Mouse (Mus musculus) neutrophil, adult 5-6 weeks (primary cell): ENCODE results near the gene Gm45717. TPM values are rescaled to one million over a fixed set of nuclear protein-coding genes. Genes with fewer than 3 reads are reported as not detected.
A peak's percentile ranks its signal among the peaks of the same experiment; 100 is the strongest.

Experiments used
- ATAC-seq: fragments of 151-379, 151-347 bp; 2 replicates; pipeline ENCODE4 v1.8.0; 2017; ENCODE audit warnings: mild to moderate bottlenecking, moderate TSS enrichment; ENCODE audit not compliant: insufficient number of reproducible peaks, poor library complexity, low FRiP score, severe bottlenecking; ENCODE audit errors: extremely low read depth
- total RNA-seq: library from RNA; stranded (forward); fragments of 200-1000 nt; gene quantifications from 2 replicates; pipeline ENCODE4 v1.2.3, GENCODE M21; 2017

Gm45717 gene
- total RNA-seq, 1 experiment from 2014 or later = not detected

DNA sequence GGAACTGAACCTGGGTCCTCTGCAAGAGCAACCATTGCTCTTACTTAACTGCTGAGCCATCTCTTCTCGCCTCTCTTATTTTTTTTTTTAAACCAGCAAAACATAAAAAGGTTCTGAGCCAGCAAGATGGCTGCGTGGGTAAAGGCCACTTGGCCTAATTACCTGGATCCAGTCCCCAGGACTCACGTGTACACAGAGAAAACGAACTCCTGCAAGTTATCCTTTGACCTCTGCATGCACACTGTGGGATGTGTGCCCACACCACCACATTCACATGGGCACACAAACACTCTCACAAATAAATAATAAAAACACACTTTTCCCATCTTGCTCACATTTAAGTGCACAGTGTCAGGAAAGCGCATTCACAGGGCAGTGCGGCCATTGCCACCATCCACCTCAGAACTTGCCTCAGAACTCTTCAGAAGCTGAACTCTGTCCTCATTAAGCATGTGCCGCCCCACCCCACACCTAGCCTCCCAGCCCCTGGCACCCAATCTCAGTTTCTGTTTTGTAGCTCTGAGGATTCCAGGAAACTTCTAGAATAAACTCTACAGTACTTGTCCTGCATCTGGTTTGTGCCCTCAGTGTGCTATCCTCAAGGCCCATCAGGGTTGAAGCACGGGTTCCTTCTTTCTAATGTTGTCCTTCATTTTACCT is 41.6 kb downstream of the Gm45717 start:
- ATAC-seq = no peak

DNA sequence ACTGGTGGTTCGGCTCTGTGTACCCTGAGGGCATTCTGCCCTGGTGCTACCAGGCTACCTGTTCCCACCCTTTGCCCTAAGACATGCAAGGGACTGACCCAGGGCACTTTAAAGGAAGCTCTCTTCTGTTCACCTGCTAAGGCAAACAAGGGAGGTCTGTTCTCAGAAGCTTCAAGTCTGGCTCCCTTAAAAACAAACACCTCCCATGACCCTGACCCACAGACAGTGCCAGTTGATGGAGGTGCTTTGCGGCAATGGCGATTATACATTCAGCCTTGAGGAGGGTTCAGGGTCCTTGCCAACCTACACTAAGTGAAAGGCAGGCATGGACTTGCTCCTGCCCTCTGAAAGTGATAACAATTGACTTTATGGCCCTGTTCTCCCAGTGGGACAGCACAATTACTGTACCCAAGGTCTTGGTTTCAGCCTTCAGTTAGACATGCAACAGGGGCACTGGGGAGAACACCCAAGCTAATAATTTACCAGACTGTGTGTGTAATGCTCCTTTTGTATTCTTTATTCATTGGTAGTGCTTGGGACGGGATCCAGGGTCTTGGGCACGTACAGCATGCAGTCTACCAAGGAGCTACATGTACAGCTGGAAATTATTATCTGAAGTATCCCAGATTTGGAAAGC is 42.8 kb downstream of the Gm45717 start:
- no peak for ATAC-seq

DNA sequence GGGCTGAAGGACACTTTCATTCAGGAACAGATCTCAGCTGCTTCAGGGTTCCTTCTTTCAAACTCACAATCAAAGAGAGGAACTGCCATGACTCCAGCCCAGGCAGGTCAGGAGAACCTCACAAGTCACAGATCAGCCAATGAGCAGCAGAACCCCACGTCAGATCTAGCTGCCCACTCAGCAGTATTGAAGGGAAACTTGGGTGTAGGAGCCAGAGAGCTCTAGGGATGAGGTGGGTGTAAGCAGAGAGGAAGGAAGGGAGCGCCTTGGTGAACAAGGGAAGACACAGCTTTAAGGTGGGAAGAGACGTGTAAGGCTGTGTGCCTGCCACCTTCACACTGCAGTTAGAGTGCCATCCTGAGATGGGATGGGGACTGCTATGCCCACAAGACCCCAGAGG is 43.4 kb downstream of the Gm45717 start:
- ATAC-seq = no peak

DNA sequence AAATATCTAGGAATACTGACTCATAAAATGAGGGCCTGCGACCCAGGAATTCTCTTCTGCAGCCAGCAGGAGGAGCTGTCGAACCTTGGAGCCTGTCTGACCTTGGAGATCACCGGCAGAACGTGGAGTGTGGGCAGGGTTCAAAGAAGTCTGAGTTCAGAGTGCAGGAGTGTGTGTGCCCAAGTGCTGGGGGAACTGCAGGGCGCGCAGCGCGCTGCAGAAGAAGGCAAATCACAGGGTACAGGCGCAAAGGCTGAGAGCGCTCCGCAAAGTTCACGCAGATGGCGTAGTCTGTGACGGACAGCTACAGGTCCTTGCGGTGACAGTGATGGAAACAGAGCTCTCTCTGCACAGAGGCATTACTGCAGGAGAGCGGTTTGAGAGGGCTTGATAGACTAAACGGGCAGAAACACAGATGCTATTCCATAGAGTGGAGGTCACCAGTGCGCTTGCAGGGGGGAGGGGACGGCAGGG is 47.1 kb downstream of the Gm45717 start:
- peak; percentile 84 for ATAC-seq

DNA sequence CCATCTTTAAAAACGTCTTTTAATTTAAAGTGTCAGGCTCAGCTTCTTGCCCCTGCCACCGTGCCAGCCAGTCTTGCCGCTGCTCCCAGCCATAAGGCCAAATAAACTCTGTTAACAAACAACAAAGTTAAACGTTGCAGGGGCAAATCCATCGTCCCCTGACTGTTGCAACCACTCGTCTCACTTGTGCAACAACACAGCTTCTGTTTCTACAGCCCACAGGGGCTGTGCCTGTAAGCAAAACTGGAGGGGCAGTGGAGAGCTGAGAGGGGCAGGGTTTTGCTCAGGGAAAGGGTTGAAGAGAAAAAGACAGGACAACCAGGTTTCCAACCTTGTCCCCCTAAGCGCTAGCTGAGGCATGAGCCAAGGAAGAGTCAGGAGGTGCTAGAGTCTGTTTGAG is 47.6 kb downstream of the Gm45717 start:
- ATAC-seq = no peak

DNA sequence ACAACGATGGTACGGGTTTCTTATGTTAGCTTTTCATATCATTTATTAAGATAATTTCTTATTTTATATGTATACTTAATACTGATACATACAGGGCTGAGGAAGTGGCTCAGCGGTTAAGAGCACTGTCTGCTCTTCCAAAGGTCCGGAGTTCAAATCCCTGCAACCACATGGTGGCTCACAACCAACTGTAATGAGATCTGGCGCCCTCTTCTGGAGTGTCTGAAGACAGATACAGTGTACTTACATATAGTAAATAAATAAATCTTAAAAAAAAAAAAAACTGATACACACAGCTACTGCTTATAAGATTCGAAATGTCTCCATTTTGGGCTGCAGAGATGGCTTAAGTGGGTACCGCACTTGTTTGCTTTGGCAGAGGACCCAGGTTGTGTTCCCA is 48.0 kb downstream of the Gm45717 start:
- no peak for ATAC-seq

DNA sequence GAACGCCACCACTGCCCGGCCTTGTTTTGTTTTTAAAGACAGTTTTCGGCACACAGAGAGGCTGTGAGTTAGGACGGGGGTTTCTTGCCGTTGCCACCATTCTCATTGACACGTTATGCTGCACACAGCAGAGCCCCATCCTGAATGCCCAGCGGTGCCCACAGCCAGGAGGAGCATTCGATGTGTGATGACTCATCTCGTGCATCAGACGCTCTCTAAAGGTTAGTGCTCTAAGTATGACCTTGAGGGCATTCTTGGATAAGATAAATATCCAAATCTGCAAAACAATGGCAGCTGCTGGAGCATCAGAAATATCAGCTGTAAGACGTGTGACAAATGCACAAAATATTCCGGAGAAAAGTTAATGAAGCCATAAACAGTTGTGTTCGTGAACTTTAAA is 48.6 kb downstream of the Gm45717 start:
- no peak for ATAC-seq

DNA sequence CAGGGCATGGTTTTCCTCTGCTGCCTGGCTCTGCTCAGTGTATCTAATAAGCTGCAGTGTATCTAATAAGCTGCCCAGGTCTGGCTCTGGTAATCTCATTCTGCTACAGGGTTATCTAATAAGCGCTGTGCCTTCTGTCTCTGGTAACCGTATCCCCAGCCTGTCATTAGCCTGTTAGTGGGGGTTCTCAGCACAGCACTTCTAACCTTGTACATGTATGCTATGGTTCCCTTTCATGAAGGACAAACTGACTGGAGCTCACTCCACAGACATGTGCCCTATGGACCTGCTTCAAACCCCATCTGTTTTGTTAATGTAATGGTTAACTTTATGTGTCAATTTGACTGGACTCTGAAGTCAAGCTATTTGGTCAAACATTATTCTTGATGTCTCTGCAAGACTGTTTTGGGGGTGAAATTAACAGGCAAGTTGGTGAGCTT is 50.1 kb downstream of the Gm45717 start:
- ATAC-seq = no peak

DNA sequence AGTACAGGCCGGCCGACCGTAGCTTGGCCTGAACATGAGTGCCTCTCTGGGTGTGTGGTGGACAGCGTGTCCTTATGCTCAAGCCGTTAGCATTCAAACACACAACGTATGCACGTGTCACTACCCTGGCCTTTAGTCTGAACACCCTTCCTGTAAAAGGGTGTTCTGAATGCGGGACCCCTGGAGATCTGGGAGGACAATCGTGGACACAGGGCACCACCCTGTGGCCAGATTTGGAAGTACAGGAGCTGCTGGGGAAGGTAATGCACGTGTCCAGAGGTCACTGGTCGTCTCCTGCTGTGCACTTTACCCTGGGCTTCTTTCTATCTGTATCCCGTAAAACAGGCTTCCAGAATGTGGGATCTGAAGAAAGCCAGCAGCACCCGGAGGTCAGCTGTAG is 52.5 kb downstream of the Gm45717 start:
- peak; percentile 53 for ATAC-seq

DNA sequence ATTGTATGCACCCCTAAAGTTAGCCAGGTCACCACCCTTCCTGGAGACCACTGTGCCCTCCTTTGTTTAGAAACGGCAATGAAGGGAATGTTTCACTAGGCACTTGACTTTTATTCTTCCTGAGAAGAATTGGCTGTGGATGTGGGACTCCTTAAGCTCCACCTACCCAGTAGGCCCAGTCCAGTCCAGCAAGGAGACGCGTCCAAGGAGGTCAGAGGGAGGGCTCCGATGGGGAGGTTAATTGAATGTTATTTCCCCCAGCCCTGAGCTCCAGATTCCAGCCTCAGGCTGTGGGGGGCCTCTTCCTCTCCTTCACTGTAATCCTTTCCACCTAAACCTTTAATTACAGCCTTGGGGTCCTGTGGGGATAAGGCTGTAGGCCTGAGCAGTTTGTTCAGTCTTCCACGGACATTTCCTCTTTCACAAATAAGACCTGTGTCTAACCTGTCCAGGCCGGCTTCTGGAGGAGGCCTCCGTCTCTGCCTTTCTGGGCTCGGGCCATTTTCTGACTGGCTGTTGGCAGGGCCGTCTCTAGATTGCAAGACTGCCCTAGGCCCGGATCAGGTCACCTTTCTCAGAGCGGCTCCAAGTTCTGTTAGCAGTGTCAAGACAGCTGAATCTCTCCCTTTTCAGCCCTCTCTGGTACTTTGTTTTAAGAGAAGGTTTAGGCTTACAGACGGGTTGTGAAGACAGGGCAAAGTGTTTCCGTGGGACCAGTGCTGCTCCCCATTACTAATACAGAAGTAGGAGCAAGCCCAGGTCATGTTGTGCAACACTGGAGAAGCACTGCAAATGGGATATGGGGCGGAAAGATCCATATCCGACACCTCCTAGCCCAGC is 53.5 kb downstream of the Gm45717 start:
- no peak for ATAC-seq

DNA sequence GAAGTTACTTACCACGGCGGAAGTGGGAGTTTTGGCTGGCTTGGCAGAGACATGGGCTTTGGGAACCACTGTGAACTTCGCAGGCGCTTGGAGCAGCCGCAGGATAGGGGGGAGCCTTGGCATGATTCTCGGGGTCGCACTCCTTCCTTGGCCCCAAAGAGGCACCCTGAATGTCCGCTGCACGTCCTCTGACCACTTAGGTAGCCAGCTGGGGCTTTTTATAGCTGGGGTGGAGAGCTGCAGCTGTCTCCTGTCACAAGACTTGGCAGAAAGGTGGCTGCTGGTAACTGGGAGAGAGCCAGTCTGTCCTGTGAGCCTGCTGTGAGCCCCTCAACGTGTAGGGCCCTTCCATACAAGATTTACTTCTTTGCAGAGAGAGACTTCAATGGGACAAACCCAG is 55.5 kb downstream of the Gm45717 start, which contains the start of gene Cox8b:
Cox8b (minus strand) TSS at position 227 of the 400 bp plus-strand sequence.
- ATAC-seq = no peak

Other genes starting within 250 kb of the Gm45717 start
- not detected in 2 replicates for gene Cyp2e1, start 192.2 kb downstream of the Gm45717 start, total RNA-seq
- not detected in 2 replicates for gene Syce1, start 168.1 kb downstream of the Gm45717 start, total RNA-seq
- gene Zfp941, start 133.8 kb downstream of the Gm45717 start, total RNA-seq = not detected in 2 replicates
- not detected in 2 replicates for gene Urah, start 120.9 kb downstream of the Gm45717 start, total RNA-seq
- not detected in 2 replicates for gene Scgb1c1, start 110.4 kb downstream of the Gm45717 start, total RNA-seq
- not detected in 2 replicates for gene Odf3, start 108.1 kb downstream of the Gm45717 start, total RNA-seq
- not detected in 2 replicates for gene Gm45785, start 99.6 kb downstream of the Gm45717 start, total RNA-seq
- 120 and 128 TPM in 2 replicates for gene Ric8a, start 99.0 kb downstream of the Gm45717 start, total RNA-seq
- 28.3 and 47.1 TPM in 2 replicates for gene Bet1l, start 98.4 kb downstream of the Gm45717 start, total RNA-seq
- 96.6 and 110 TPM in 2 replicates for gene Psmd13, start 74.0 kb downstream of the Gm45717 start, total RNA-seq
- gene Sirt3, start 73.6 kb downstream of the Gm45717 start, total RNA-seq = 14.5 and 20.1 TPM in 2 replicates
- not detected in 2 replicates for gene Cox8b, start 55.5 kb downstream of the Gm45717 start, total RNA-seq
- gene Nlrp6, start 35.0 kb downstream of the Gm45717 start, total RNA-seq = 0.47 TPM in 1 of 2 replicates, not detected in the other
- 15.0 and 17.9 TPM in 2 replicates for gene Pgghg, start 14.5 kb downstream of the Gm45717 start, total RNA-seq
- gene Ifitm5, start 5.6 kb downstream of the Gm45717 start, total RNA-seq = 12.8 and 18.0 TPM in 2 replicates
- 514 and 537 TPM in 2 replicates for gene Ifitm2, start 50 bp upstream of the Gm45717 start, total RNA-seq
- 416 and 446 TPM in 2 replicates for gene Ifitm1, start 11.3 kb upstream of the Gm45717 start, total RNA-seq
- 187 and 230 TPM in 2 replicates for gene Ifitm3, start 54.8 kb upstream of the Gm45717 start, total RNA-seq
- gene Ifitm6, start 62.0 kb upstream of the Gm45717 start, total RNA-seq = 105 and 120 TPM in 2 replicates
- gene Gm17387, start 73.2 kb upstream of the Gm45717 start, total RNA-seq = not detected in 2 replicates
- gene B4galnt4, start 105.2 kb upstream of the Gm45717 start, total RNA-seq = not detected in 2 replicates
- 10.5 and 11.0 TPM in 2 replicates for gene Pkp3, start 122.3 kb upstream of the Gm45717 start, total RNA-seq
- 21.0 and 21.9 TPM in 2 replicates for gene Sigirr, start 144.6 kb upstream of the Gm45717 start, total RNA-seq
- gene Ano9, start 161.9 kb upstream of the Gm45717 start, total RNA-seq = not detected in 2 replicates
- 4.2 and 6.3 TPM in 2 replicates for gene Ptdss2, start 166.4 kb upstream of the Gm45717 start, total RNA-seq
- 41.0 and 51.8 TPM in 2 replicates for gene Rnh1, start 216.9 kb upstream of the Gm45717 start, total RNA-seq
- 13.7 and 23.8 TPM in 2 replicates for gene Hras, start 238.1 kb upstream of the Gm45717 start, total RNA-seq
- 1.9 and 3.9 TPM in 2 replicates for gene Lrrc56, start 238.2 kb upstream of the Gm45717 start, total RNA-seq